Mouse (Mus musculus) gastrocnemius, postnatal 4 days (tissue): ENCODE results near the gene Vmn2r12. TPM values are rescaled to one million over a fixed set of nuclear protein-coding genes. Genes with fewer than 3 reads are reported as not detected.
"Not testable (repeated sequence)": the region's sequence is repeated elsewhere in the genome, so short reads cannot be mapped to it uniquely, and the experiment has no call there.

Experiments used
- DNase-seq, 2 experiments: peaks; one replicate each; pipeline ENCODE4 v3.0.0; 2021 to 2022; ENCODE audit warnings: low spot score in 2 of 2, mixed read lengths in 2 of 2
- long read RNA-seq, 2 experiments: library from polyadenylated mRNA; stranded (forward); transcript quantifications; one replicate each; pipeline ENCODE4 v2.0.0; 2021
- total RNA-seq, 2 experiments: library from RNA; stranded (reverse); gene quantifications; 2 replicates each; pipeline ENCODE4 v1.2.3; 2021

Vmn2r12 gene
- not detected for total RNA-seq
- long read RNA-seq, experiment 1 = 0 reads
- long read RNA-seq, experiment 2 = 0 reads

GRCm38 (mm10) chr5:109097850-109098249 lies at the start of gene Vmn2r12:
Vmn2r12 (minus strand) TSS chr5:109097950.
- DNase-seq = not testable (repeated sequence)

GRCm38 (mm10) chr5:109139546-109139945 lies 41.8 kb upstream of the Vmn2r12 start:
- no peak for DNase-seq

- no peak for DNase-seq
These were observed 39.0 kb upstream of the Vmn2r12 start for GRCm38 (mm10) chr5:109136731-109137130.

GRCm38 (mm10) chr5:109096482-109096881 lies 1.3 kb downstream of the Vmn2r12 start:
- DNase-seq = not testable (repeated sequence)

DNA sequence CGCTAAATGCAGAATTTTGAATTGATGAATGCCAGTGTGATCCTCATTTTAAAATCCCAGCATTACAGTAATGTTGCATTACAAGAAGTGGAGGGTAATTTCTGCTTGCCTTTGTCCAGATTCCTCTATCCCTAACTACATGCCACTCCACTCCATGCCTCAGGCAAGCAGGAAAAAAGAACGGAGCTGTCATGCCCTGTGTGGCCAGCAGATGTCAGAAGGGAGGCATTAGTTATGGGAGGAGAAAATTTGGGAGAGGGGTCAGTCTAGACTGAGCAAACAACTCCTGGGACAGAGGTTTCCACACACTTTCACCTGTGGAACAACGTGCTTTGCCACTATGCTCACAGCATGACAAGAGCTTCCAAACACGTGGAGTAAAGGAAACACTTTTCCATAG lies 25.7 kb downstream of the Vmn2r12 start:
- not testable (repeated sequence) for DNase-seq

DNA sequence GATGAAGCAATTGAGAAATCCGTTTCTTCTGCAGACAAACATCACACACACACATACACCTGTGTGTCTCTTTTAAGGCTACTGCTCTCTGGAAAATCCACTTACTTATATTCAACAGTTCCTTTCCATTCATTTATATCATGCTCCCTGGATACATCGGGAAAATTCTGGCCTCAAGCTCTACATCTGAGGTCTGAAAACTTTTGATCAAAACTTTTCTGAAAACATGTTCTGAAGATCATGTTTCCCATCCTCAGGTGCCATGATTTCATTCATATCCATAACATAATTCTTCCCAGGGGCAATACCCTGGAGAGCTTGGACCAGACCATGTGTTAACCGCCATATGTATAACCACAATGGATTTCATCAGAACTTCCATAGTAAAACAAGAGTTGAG lies 38.3 kb downstream of the Vmn2r12 start, which contains the start of gene Vmn2r11:
Gene Vmn2r11, minus strand, starts transcription at position 101 of the 400 bp plus-strand sequence.
- not testable (repeated sequence) for DNase-seq

DNA sequence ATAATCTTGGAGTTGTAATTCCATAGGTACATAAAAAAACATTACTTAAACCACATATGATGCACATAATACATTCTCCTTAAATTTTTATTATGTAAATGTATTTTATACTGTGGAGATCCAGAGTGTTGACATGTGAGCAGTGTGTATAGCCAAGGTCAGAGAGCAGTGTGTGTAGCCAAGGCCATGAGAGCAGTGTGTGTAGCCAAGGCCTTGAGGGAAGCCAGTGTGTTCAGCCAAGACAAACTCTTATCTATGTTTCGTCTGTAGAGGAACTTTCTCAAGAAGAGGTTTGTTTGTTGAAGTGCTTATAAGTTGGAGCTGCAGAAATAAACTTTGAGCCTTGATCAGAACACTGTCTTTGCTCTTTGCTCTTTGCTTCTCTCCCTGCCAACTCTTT lies 42.5 kb downstream of the Vmn2r12 start:
- DNase-seq = no peak

Other genes with a start within 250 kb of the Vmn2r12 start
- not detected for gene Vmn2r9, start 245.3 kb downstream of the Vmn2r12 start, total RNA-seq
- gene Vmn2r10, start 91.4 kb downstream of the Vmn2r12 start, total RNA-seq = not detected
- gene Vmn2r11, start 38.4 kb downstream of the Vmn2r12 start, total RNA-seq = not detected
- gene Vmn2r13, start 94.2 kb upstream of the Vmn2r12 start, total RNA-seq = not detected
- not detected for gene Vmn2r14, start 126.8 kb upstream of the Vmn2r12 start, total RNA-seq
- gene Vmn2r15, start 199.7 kb upstream of the Vmn2r12 start, total RNA-seq = not detected
- not detected for gene Vmn2r16, start 232.2 kb upstream of the Vmn2r12 start, total RNA-seq